Mouse (Mus musculus): ENCODE measurements around the gene Mettl21a. TPM values are rescaled to one million over a fixed set of nuclear protein-coding genes. Genes with fewer than 3 reads are reported as not detected.

Mettl21a gene
- polyA plus RNA-seq, 1 experiment from 2014 or later: 25.8 TPM

DNA sequence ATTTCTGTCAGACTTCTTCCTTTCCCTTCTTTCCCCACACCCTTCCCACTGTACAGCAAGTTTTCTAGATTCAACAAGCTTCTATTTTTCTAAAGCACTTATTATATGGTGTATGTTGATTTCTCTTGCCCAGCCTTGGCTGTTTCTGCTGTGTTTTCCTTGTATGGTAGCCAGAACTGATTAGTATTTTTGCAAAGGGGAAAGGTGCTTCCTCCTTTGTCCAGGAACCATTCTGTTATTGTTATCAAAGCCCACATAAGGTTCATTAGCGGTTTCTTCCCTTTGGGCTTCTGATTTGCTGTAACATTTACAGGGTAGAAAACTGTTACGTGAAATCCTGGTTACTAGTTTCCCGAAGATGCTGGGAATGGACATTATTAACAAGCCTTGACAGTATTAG, 56.9 kb downstream of the Mettl21a start:
- H3K27ac ChIP-seq (replicated peaks): no peak overlapping the region
- 97% methylated on average over 3 of the region's 3 CpGs for WGBS
- H3K36me3 ChIP-seq: peaks cover 32% of the 10 kb centered on the region
- no peak overlapping the region for H3K4me3 ChIP-seq (replicated peaks)
- H3K4me2 ChIP-seq (replicated peaks): no peak overlapping the region
- H3K27me3 ChIP-seq: no peaks in the 10 kb centered on the region
- H3K4me1 ChIP-seq: no peaks in the 10 kb centered on the region
- H3K9ac ChIP-seq: no peak overlapping the region
- H3K9me3 ChIP-seq (replicated peaks): no peaks in the 10 kb centered on the region
- ATAC-seq (ENCODE audit: insufficient number of reproducible peaks, low FRiP score, low TSS enrichment, low read depth): no peak

Other genes with a start within 250 kb of the Mettl21a start
- gene Creb1, start 84.6 kb downstream of the Mettl21a start, polyA plus RNA-seq (2015; fragmentation: Nextera tagmentation; extraction: Ambion mirVana): 29.0 and 30.2 TPM in 2 replicates
- 4.1 and 4.7 TPM in 2 replicates for gene Ccnyl1, start 73.2 kb upstream of the Mettl21a start, polyA plus RNA-seq (2015; fragmentation: Nextera tagmentation; extraction: Ambion mirVana)
- 2.1 and 2.3 TPM in 2 replicates for gene Fzd5, start 120.5 kb upstream of the Mettl21a start, polyA plus RNA-seq (2015; fragmentation: Nextera tagmentation; extraction: Ambion mirVana)

All from embryonic facial prominence, embryonic 15.5 days (tissue).